Comparison of ENCODE assay signal across 8 mouse cellular contexts in the genomic region with DNA sequence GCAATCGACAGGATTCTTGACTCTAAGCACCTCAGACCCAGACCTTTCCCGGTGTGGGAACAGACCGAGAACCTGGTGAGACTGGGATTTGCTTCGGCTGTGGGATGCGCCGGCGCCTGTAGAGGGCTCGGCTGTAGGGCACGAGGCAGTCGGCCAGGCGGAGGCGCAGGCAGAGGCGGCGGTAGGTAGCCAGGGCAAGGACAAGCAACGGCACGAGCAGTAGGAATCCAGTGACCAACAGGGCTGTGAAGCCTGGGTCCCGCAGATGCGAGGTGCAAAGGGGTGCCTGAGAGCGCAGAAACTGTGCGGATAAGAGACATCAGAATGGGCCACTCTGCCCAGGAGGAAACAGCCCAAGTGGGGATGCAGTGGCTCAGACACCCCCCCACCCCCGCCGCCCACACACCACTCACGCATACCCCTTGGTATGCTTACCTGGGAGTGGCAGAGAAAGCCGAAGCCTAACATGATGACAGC. TPM values are rescaled to one million over a fixed set of nuclear protein-coding genes. Genes with fewer than 3 reads are reported as not detected.
A peak's percentile ranks its signal among the peaks of the same experiment; 100 is the strongest.
DNase-seq lines count a peak whose midpoint lies in the region; ATAC-seq lines count a peak whose summit lies in the region.

No protein-coding gene starts in this region.

- peaks cover 53% of the 10 kb centered on the region for H3K4me1 ChIP-seq in heart, embryonic 12.5 days (replicated peaks)
- H3K4me1 ChIP-seq in limb, embryonic 11.5 days (ENCODE audit: control insufficient read depth, insufficient read depth, low read length), result peaks cover 42% of the 10 kb centered on the region
- peaks cover 39% of the 10 kb centered on the region for H3K4me1 ChIP-seq in neural tube, embryonic 13.5 days (replicated peaks)

- ATAC-seq in heart, embryonic 12.5 days (ENCODE audit: insufficient number of reproducible peaks, low FRiP score), result no peak; the same call in 1 of the 2 replicates
- ATAC-seq in limb, embryonic 11.5 days (ENCODE audit: insufficient number of reproducible peaks, low FRiP score, low TSS enrichment, low read depth), result no peak
- no peak for ATAC-seq in neural tube, embryonic 13.5 days (ENCODE audit: low read depth)

- no peaks in the 10 kb centered on the region for H3K9me3 ChIP-seq in heart, embryonic 12.5 days (replicated peaks)
- no peaks in the 10 kb centered on the region for H3K9me3 ChIP-seq in limb, embryonic 11.5 days (ENCODE audit: control insufficient read depth, low read length)
- H3K9me3 ChIP-seq in neural tube, embryonic 13.5 days, result no peaks in the 10 kb centered on the region

- peak overlapping the region; percentile 93 for H3K27ac ChIP-seq in heart, embryonic 12.5 days (ENCODE audit: poor library complexity, severe bottlenecking)
- peak overlapping the region; percentile 49 for H3K27ac ChIP-seq in limb, embryonic 11.5 days (replicated peaks; ENCODE audit: low read depth, low read length)
- H3K27ac ChIP-seq in neural tube, embryonic 13.5 days (replicated peaks), result peak overlapping the region; percentile 97

- peak; percentile 28 for DNase-seq in adrenal gland, postnatal 25 days
- no peak for DNase-seq in adrenal gland, postnatal 10 days
- peak; percentile 28 for DNase-seq in urinary bladder, postnatal 25 days (ENCODE audit: low spot score)
- DNase-seq in urinary bladder, postnatal 10 days (ENCODE audit: low spot score), result no peak
- peak; percentile 63 for DNase-seq in limb, embryonic 11.5 days (ENCODE audit: low spot score)
- DNase-seq in layer of hippocampus, postnatal 36 days, result no peak

- peaks cover 32% of the 10 kb centered on the region for H3K36me3 ChIP-seq in heart, embryonic 12.5 days
- peaks cover 24% of the 10 kb centered on the region for H3K36me3 ChIP-seq in limb, embryonic 11.5 days (ENCODE audit: control insufficient read depth, insufficient read depth, low read length)
- H3K36me3 ChIP-seq in neural tube, embryonic 13.5 days, result peaks cover 45% of the 10 kb centered on the region

- 4% methylated on average over 24 of the region's 24 CpGs for WGBS in heart, embryonic 12.5 days
- WGBS in limb, embryonic 11.5 days, result 11% methylated on average over 24 of the region's 24 CpGs
- WGBS in neural tube, embryonic 13.5 days, result 12% methylated on average over 24 of the region's 24 CpGs

- peak overlapping the region; percentile 76 for H3K4me2 ChIP-seq in heart, embryonic 12.5 days
- H3K4me2 ChIP-seq in limb, embryonic 11.5 days (ENCODE audit: low read depth, severe bottlenecking), result peak overlapping the region; percentile 56
- peak overlapping the region; percentile 80 for H3K4me2 ChIP-seq in neural tube, embryonic 13.5 days

- no peaks in the 10 kb centered on the region; the same call in 1 of the 2 replicates for H3K27me3 ChIP-seq in heart, embryonic 12.5 days (replicated peaks)
- H3K27me3 ChIP-seq in limb, embryonic 11.5 days (ENCODE audit: control insufficient read depth, insufficient read depth, low read length), result no peaks in the 10 kb centered on the region
- H3K27me3 ChIP-seq in neural tube, embryonic 13.5 days, result peaks cover 16% of the 10 kb centered on the region

- peak overlapping the region; percentile 60 for H3K4me3 ChIP-seq in heart, embryonic 12.5 days
- peak overlapping the region; percentile 62 for H3K4me3 ChIP-seq in limb, embryonic 11.5 days (ENCODE audit: low read depth, low read length)
- H3K4me3 ChIP-seq in neural tube, embryonic 13.5 days, result peak overlapping the region; percentile 54

- H3K9ac ChIP-seq in heart, embryonic 12.5 days, result peak overlapping the region; percentile 82
- H3K9ac ChIP-seq in limb, embryonic 11.5 days (ENCODE audit: low read length), result peak overlapping the region; percentile 67
- peak overlapping the region; percentile 53 for H3K9ac ChIP-seq in neural tube, embryonic 13.5 days

RNA-seq across cellular contexts. Expression of a gene that starts 0.4 kb away (rescaled TPM):
- total RNA-seq in adrenal gland, postnatal 25 days (2021), result 13.9 and 16.9 TPM in 2 replicates
- 10 to 100 TPM; 29.1 to 33.0 TPM for total RNA-seq in adrenal gland, postnatal 10 days (2021)
- 34.4 and 35.7 TPM in 2 replicates for polyA plus RNA-seq in heart, embryonic 12.5 days (2016; fragmentation: Nextera tagmentation; extraction: Ambion mirVana)
- polyA plus RNA-seq in limb, embryonic 11.5 days (2014; fragmentation: Nextera tagmentation; extraction: Ambion mirVana), result 22.7 and 23.6 TPM in 2 replicates
- 7.8 and 8.4 TPM in 2 replicates for polyA plus RNA-seq in neural tube, embryonic 13.5 days (2015; fragmentation: Nextera tagmentation; extraction: Ambion mirVana)
- total RNA-seq in layer of hippocampus, postnatal 36 days (2021), result 1 to 10 TPM; 1.8 to 2.6 TPM

RNA-seq across cellular contexts. Expression of a gene that starts 2.2 kb away (rescaled TPM):
- total RNA-seq in adrenal gland, postnatal 25 days (2021), result 43.5 and 51.0 TPM in 2 replicates
- 10 to 100 TPM; 32.4 to 38.9 TPM for total RNA-seq in adrenal gland, postnatal 10 days (2021)
- 24.8 and 27.1 TPM in 2 replicates for polyA plus RNA-seq in heart, embryonic 12.5 days (2016; fragmentation: Nextera tagmentation; extraction: Ambion mirVana)
- polyA plus RNA-seq in limb, embryonic 11.5 days (2014; fragmentation: Nextera tagmentation; extraction: Ambion mirVana), result 29.2 and 37.0 TPM in 2 replicates
- polyA plus RNA-seq in neural tube, embryonic 13.5 days (2015; fragmentation: Nextera tagmentation; extraction: Ambion mirVana), result 36.2 and 39.2 TPM in 2 replicates
- 10 to 100 TPM; 44.6 to 48.6 TPM for total RNA-seq in layer of hippocampus, postnatal 36 days (2021)

RNA-seq across cellular contexts. Expression of a gene that starts 2.3 kb away (rescaled TPM):
- 127 and 149 TPM in 2 replicates for total RNA-seq in adrenal gland, postnatal 25 days (2021)
- 100 to 1,000 TPM; 124 to 138 TPM for total RNA-seq in adrenal gland, postnatal 10 days (2021)
- 147 and 150 TPM in 2 replicates for polyA plus RNA-seq in heart, embryonic 12.5 days (2016; fragmentation: Nextera tagmentation; extraction: Ambion mirVana)
- polyA plus RNA-seq in limb, embryonic 11.5 days (2014; fragmentation: Nextera tagmentation; extraction: Ambion mirVana), result 129 and 141 TPM in 2 replicates
- polyA plus RNA-seq in neural tube, embryonic 13.5 days (2015; fragmentation: Nextera tagmentation; extraction: Ambion mirVana), result 112 and 117 TPM in 2 replicates
- 100 to 1,000 TPM; 117 to 118 TPM for total RNA-seq in layer of hippocampus, postnatal 36 days (2021)

RNA-seq across cellular contexts. Expression of a gene that starts 15.9 kb away (rescaled TPM):
- total RNA-seq in adrenal gland, postnatal 25 days (2021), result 45.1 and 46.2 TPM in 2 replicates
- 10 to 100 TPM; 49.0 to 53.4 TPM for total RNA-seq in adrenal gland, postnatal 10 days (2021)
- polyA plus RNA-seq in heart, embryonic 12.5 days (2016; fragmentation: Nextera tagmentation; extraction: Ambion mirVana), result 24.9 and 25.4 TPM in 2 replicates
- polyA plus RNA-seq in limb, embryonic 11.5 days (2014; fragmentation: Nextera tagmentation; extraction: Ambion mirVana), result 42.4 and 44.5 TPM in 2 replicates
- polyA plus RNA-seq in neural tube, embryonic 13.5 days (2015; fragmentation: Nextera tagmentation; extraction: Ambion mirVana), result 44.8 and 47.4 TPM in 2 replicates
- 10 to 100 TPM; 32.0 to 41.6 TPM for total RNA-seq in layer of hippocampus, postnatal 36 days (2021)

RNA-seq across cellular contexts. Expression of a gene that starts 28.4 kb away (rescaled TPM):
- total RNA-seq in adrenal gland, postnatal 25 days (2021), result 105 and 111 TPM in 2 replicates
- total RNA-seq in adrenal gland, postnatal 10 days (2021), result 100 to 1,000 TPM in 1 of 2 experiments, 10 to 100 TPM in 1; 93.8 to 128 TPM
- polyA plus RNA-seq in heart, embryonic 12.5 days (2016; fragmentation: Nextera tagmentation; extraction: Ambion mirVana), result 19.2 and 23.5 TPM in 2 replicates
- 58.6 and 68.0 TPM in 2 replicates for polyA plus RNA-seq in limb, embryonic 11.5 days (2014; fragmentation: Nextera tagmentation; extraction: Ambion mirVana)
- 82.3 and 84.6 TPM in 2 replicates for polyA plus RNA-seq in neural tube, embryonic 13.5 days (2015; fragmentation: Nextera tagmentation; extraction: Ambion mirVana)
- total RNA-seq in layer of hippocampus, postnatal 36 days (2021), result 100 to 1,000 TPM; 537 to 553 TPM

Comparison
In these comparisons a context has a peak if more than half of its experiments do, and no peak if none do; other contexts are left out.
1. DNase-seq: peak in adrenal gland, postnatal 25 days (single experiment), urinary bladder, postnatal 25 days (single experiment) and limb, embryonic 11.5 days (single experiment); none in adrenal gland, postnatal 10 days (single experiment), urinary bladder, postnatal 10 days (single experiment) and layer of hippocampus, postnatal 36 days (0 of 2).
2. Peak in every context shown above with its lines, with median percentiles within 50 percentile points of each other: H3K27ac ChIP-seq, H3K4me2 ChIP-seq, H3K4me3 ChIP-seq and H3K9ac ChIP-seq.